In the genomic region with DNA sequence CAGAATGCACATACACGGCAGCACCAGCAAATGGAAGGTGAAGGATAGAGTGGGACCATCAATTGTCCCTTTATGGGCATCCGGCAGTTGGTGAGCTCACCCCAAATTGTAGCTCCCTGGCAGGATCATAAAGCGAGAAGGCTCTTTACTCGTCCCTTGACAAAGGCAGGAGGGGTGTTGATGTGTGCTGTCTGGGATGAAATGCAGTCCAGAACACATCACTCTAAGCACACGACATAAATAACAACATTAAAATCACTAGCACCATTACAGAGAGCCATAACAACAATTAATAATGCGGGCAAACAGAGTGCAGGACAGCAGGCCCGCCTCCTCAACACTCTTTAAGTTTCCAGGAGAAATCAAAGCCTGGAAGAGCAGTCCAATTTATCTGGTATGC, we compare ENCODE assay signal across 22 mouse cellular contexts.
"Had no signal": no experiment of that assay in that cellular context is flagged by ENCODE, and none has a peak within 500 bp of the region (broad histone marks: within the 10 kb centered on the region; RNA-seq: fewer than 3 reads in every experiment).

No protein-coding gene starts in this region.

- H3K4me3 ChIP-seq: layer of hippocampus, adult 2 months; limb, embryonic 10.5 days; limb, embryonic 13.5 days; liver, embryonic 12.5 days; liver, embryonic 15.5 days; midbrain, embryonic 12.5 days; midbrain, embryonic 15.5 days; stomach, embryonic 15.5 days had no signal

- H3K4me1 ChIP-seq: limb, embryonic 10.5 days; limb, embryonic 13.5 days; midbrain, embryonic 12.5 days; stomach, embryonic 15.5 days had no signal

- H3K9me3 ChIP-seq: limb, embryonic 10.5 days; limb, embryonic 13.5 days; liver, embryonic 12.5 days; liver, embryonic 15.5 days; midbrain, embryonic 12.5 days; midbrain, embryonic 15.5 days; stomach, embryonic 15.5 days had no signal

- H3K27me3 ChIP-seq: limb, embryonic 13.5 days; liver, embryonic 15.5 days; midbrain, embryonic 12.5 days; midbrain, embryonic 15.5 days; stomach, embryonic 15.5 days had no signal

- H3K27ac ChIP-seq: layer of hippocampus, adult 2 months; limb, embryonic 10.5 days; limb, embryonic 13.5 days; liver, embryonic 12.5 days; liver, embryonic 15.5 days; macrophage; midbrain, embryonic 12.5 days; midbrain, embryonic 15.5 days; stomach, embryonic 15.5 days had no signal

- ATAC-seq: inflammation-experienced regulatory T-cells, adult 6 months; intestine, embryonic 16.5 days; liver, embryonic 12.5 days; midbrain, embryonic 15.5 days had no signal

- H3K36me3 ChIP-seq: limb, embryonic 10.5 days; limb, embryonic 13.5 days; liver, embryonic 12.5 days; liver, embryonic 15.5 days; midbrain, embryonic 12.5 days; midbrain, embryonic 15.5 days; stomach, embryonic 15.5 days had no signal

- DNase-seq: kidney, adult 18-20 months; kidney, adult 9 months; kidney, postnatal 14 days; kidney, postnatal 4 days; layer of hippocampus, adult 9-11 months; liver; lung, adult 2 months; retina, postnatal 1 day; right cerebral cortex, postnatal 25 days; spleen, adult 18-20 months; thymus, postnatal 25 days had no signal

- H3K4me2 ChIP-seq: limb, embryonic 13.5 days; liver, embryonic 12.5 days; liver, embryonic 15.5 days; midbrain, embryonic 12.5 days; midbrain, embryonic 15.5 days; stomach, embryonic 15.5 days had no signal

- H3K9ac ChIP-seq: limb, embryonic 13.5 days; liver, embryonic 12.5 days; liver, embryonic 15.5 days; midbrain, embryonic 12.5 days; midbrain, embryonic 15.5 days; stomach, embryonic 15.5 days had no signal
